Mouse (Mus musculus) testis, postnatal 10 days (tissue): Measurements from ENCODE around the gene Krt16.
A peak's percentile ranks its signal among the peaks of the same experiment; 100 is the strongest.
"Not testable (repeated sequence)": the region's sequence is repeated elsewhere in the genome, so short reads cannot be mapped to it uniquely, and the experiment has no call there.

Source experiments
- DNase-seq: peaks from one replicate; pipeline ENCODE4 v3.0.0; 2021; ENCODE audit warnings: low spot score

Gene Krt16

GRCm38 (mm10) chr11:100255514-100255913, 6.8 kb upstream of the Krt16 start:
- no peak for DNase-seq

GRCm38 (mm10) chr11:100254360-100255090, 5.8 kb upstream of the Krt16 start:
- DNase-seq, result no peak

- DNase-seq, result not testable (repeated sequence)
Observed at GRCm38 (mm10) chr11:100246471-100246870, 2.2 kb downstream of the Krt16 start.

GRCm38 (mm10) chr11:100240272-100240671, 8.4 kb downstream of the Krt16 start:
- DNase-seq, result not testable (repeated sequence)

- no peak for DNase-seq
Observed at GRCm38 (mm10) chr11:100221741-100222140, 27.0 kb downstream of the Krt16 start.

GRCm38 (mm10) chr11:100219304-100219703, 29.4 kb downstream of the Krt16 start:
- no peak for DNase-seq

GRCm38 (mm10) chr11:100208542-100208941, 40.2 kb downstream of the Krt16 start:
- DNase-seq, result no peak

GRCm38 (mm10) chr11:100207498-100207897, 41.2 kb downstream of the Krt16 start, which contains the start of gene Krt14:
TSS of gene Krt14 (minus strand) at chr11:100207548.
- DNase-seq, result no peak

- DNase-seq, result peak; percentile 77
Observed at GRCm38 (mm10) chr11:100203448-100203847, 45.3 kb downstream of the Krt16 start.

- no peak for DNase-seq
Observed at GRCm38 (mm10) chr11:100202906-100203305, 45.8 kb downstream of the Krt16 start.

- DNase-seq, result peak; percentile 67
Observed at GRCm38 (mm10) chr11:100200104-100200820, 48.4 kb downstream of the Krt16 start.

- no peak for DNase-seq
Observed at GRCm38 (mm10) chr11:100198666-100199065, 50.0 kb downstream of the Krt16 start.
